Mouse (Mus musculus) stomach, embryonic 15.5 days (tissue): ENCODE results near the gene Tiparp. TPM values are rescaled to one million over a fixed set of nuclear protein-coding genes. Genes with fewer than 3 reads are reported as not detected.

Source experiments
- ATAC-seq: fragments of 200-750 bp; cut with Nextera tagmentation; 2 replicates; pipeline ENCODE4 v1.8.0; 2017; ENCODE audit warnings: low read depth, moderate number of reproducible peaks, moderate TSS enrichment; ENCODE audit not compliant: insufficient read depth, low FRiP score
- H3K27ac ChIP-seq: fragments of 300-500 bp; sonication (generic); 2 replicates; pipeline ENCODE4 v1.5.1; 2015; ENCODE audit warnings: mild to moderate bottlenecking, inconsistent platforms
- H3K27me3 ChIP-seq: fragments of 300-500 bp; sonication (generic); replicated peaks from 2 replicates; pipeline ENCODE4 v1.6.1; 2015; ENCODE audit warnings: inconsistent platforms
- H3K36me3 ChIP-seq: fragments of 300-500 bp; sonication (generic); 2 replicates; pipeline ENCODE4 v1.6.1; 2015; ENCODE audit warnings: inconsistent platforms
- H3K4me1 ChIP-seq: fragments of 300-500 bp; sonication (generic); 2 replicates; pipeline ENCODE4 v1.6.1; 2015; ENCODE audit warnings: inconsistent platforms
- H3K4me2 ChIP-seq: fragments of 300-500 bp; sonication (generic); 2 replicates; pipeline ENCODE4 v1.6.1; 2015; ENCODE audit warnings: mild to moderate bottlenecking, inconsistent platforms
- H3K4me3 ChIP-seq: fragments of 300-500 bp; sonication (generic); replicated peaks from 2 replicates; pipeline ENCODE4 v1.5.1; 2015; ENCODE audit warnings: inconsistent platforms
- H3K9ac ChIP-seq: fragments of 300-500 bp; sonication (generic); 2 replicates; pipeline ENCODE4 v1.6.1; 2015; ENCODE audit warnings: inconsistent platforms
- H3K9me3 ChIP-seq: fragments of 300-500 bp; sonication (generic); 2 replicates; pipeline ENCODE4 v1.6.1; 2016; ENCODE audit warnings: inconsistent platforms
- WGBS: fragments of 180-500 bp; shearing (Covaris S2); methylation state at CpG from one replicate; pipeline ENCODE4 v1.1.7; 2015; 5-methylcytosine and 5-hydroxymethylcytosine counted together
- polyA plus RNA-seq: library from polyadenylated mRNA; unstranded; fragments of >200 nt; fragmentation: Nextera tagmentation; extraction: Ambion mirVana; gene quantifications from 2 replicates; pipeline ENCODE4 v1.2.1, GENCODE M21; 2015

Tiparp gene
- 35.5 and 38.8 TPM in 2 replicates for polyA plus RNA-seq

DNA sequence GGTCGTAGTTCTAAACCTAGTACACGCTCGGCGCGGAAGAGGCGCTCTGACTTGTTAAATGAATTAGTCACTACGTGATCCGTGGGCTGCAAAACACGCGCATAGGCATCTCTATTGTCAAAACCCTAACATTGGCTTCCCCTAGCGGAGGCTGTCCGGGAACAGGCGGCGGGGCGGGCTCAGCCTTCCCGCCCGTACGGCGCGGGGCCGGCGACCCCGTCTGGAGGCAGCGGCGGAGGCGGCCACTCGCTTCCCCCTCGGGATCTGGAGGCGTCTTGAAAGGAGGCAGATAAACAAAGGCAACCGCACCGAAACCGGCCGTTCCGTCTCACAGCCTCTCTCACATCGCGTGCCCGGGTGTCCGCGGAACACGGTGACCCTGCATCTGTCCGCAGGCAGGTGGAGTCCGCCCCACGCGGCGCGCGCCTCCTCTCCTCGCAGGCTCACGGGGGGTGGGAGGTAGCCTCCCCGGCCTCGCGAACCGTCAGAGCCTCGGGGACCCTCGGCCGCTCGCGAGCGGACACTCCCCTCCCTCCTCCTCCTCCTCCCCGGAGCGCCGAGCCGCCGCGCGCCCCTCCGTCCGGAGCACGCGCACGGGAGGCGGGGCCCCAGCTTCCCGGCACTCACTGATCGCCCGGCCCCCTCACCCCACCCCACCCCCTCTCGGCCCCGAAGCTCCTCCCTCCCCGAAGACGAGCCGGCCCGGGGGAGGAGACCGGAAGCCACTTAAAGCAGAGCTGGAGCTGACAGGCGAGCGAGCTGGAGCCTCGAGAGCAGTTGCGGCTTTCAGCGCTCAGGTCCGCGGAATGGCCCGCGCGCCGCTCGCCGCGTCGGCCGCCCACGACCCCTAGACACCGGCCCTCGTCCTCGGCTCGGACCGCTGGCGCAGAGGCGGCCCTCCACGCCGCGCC is at the start of gene Tiparp:
Gene Tiparp (plus strand): TSS at position 720 of the 911 bp plus-strand sequence.
- peak within 1 kb of the TSS; percentile 94 for H3K4me3 ChIP-seq
- H3K4me2 ChIP-seq, result peak within 1 kb of the TSS; percentile 70
- WGBS, result under 1% methylated on average over 101 of the region's 109 CpGs
- no peaks in the 10 kb centered on the region for H3K27me3 ChIP-seq
- peak; percentile 93 for ATAC-seq
- H3K9me3 ChIP-seq, result no peaks in the 10 kb centered on the region
- H3K9ac ChIP-seq, result peak within 1 kb of the TSS; percentile 84
- no peaks in the 10 kb centered on the region for H3K36me3 ChIP-seq
- no peaks in the 10 kb centered on the region for H3K4me1 ChIP-seq
- peak within 1 kb of the TSS; percentile 98 for H3K27ac ChIP-seq

DNA sequence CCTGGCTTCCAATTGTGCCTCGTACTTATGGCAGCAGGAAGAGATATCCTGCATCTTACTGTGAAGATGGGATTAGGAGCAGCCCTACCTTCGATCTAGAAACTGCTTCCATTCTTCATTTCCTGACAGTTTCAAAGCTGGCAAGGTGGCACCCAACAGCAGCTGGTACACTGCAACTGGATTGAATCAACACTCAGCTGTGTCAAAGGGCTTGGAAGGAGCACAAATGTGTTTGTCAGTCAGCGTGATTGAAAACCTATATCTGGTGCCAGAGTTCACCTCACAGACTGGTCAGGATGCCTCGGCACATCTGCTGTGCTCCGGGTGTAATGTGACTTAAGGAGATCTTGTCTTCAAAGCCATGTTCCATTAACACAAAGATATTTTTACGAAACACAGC is 47.5 kb upstream of the Tiparp start:
- no peaks in the 10 kb centered on the region for H3K36me3 ChIP-seq
- H3K9ac ChIP-seq, result no peak overlapping the region
- no peak overlapping the region for H3K4me2 ChIP-seq
- no peaks in the 10 kb centered on the region for H3K9me3 ChIP-seq
- no peak overlapping the region for H3K4me3 ChIP-seq
- H3K4me1 ChIP-seq, result no peaks in the 10 kb centered on the region
- no peak overlapping the region for H3K27ac ChIP-seq
- no peaks in the 10 kb centered on the region for H3K27me3 ChIP-seq
- 54% methylated on average over 6 of the region's 6 CpGs for WGBS
- no peak for ATAC-seq

DNA sequence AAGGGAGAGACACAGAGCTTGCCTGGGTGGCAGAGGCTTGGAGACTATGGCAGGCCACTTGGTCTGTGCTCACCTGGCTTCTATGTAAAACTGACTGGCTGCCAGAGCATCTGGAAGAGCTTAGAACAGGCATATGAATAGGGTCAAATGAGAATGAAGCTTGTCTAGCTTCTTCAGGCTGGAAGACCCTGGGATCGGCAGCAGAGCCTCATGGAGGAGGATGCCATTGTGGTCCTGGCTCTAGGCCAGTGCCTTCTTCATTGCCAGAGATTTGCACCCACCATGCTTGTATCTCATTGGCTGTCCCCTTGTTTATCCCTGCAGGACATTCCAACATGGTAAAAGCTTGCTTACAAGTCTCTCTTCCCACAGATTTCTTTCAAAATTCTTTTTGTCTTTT is 45.9 kb upstream of the Tiparp start:
- Histone ChIP-seq H3K9ac (no peak overlapping the region), H3K4me3 (no peak overlapping the region), H3K27me3 (no peaks in the 10 kb centered on the region), H3K27ac (no peak overlapping the region; the same call in 1 of the 2 replicates), H3K4me1 (no peaks in the 10 kb centered on the region), H3K9me3 (no peaks in the 10 kb centered on the region), H3K36me3 (no peaks in the 10 kb centered on the region), H3K4me2 (no peak overlapping the region)
- no peak for ATAC-seq
- WGBS, result 26% methylated on average over 1 of the region's 1 CpGs

DNA sequence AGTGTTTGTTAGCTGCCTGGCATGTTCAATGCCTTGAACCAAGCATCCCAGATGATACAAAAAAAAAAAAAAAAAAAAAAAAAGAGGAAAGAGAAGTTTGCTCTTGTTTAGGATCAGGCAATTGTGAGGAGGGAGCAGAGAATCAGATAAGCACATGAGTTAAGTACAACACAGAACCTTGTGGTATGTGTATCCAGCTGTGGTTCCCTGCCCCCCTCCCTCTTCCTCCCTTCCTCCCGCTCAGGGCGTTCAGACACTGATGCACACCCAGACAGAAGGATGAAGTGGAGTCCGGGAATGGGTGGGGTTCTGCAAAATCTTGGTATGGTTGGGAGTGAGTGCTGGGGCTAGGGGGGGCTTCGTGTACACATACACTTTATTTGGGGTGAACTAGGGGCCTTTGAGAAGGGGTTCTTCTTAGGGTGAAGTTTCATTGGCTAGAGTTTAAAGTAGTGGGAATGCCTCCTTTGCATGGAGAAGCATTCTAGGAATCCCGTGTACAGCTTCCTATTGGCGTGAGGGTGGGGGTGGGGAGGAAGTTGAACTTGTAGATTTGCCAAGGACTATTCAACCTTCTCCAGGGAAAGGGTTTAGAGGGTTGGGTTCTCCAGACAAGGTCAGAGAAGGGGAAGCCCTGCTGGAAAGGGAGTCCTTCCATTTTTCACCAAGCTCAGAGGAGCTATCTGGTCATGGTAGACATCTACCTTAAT is 45.4 kb upstream of the Tiparp start:
- Histone ChIP-seq H3K4me3 (no peak overlapping the region), H3K4me1 (no peaks in the 10 kb centered on the region), H3K4me2 (no peak overlapping the region), H3K27ac (no peak overlapping the region; the same call in 1 of the 2 replicates), H3K9me3 (no peaks in the 10 kb centered on the region), H3K27me3 (no peaks in the 10 kb centered on the region), H3K9ac (no peak overlapping the region), H3K36me3 (no peaks in the 10 kb centered on the region)
- 35% methylated on average over 6 of the region's 6 CpGs for WGBS
- ATAC-seq, result peak; percentile 35; the same call in 1 of the 2 replicates

DNA sequence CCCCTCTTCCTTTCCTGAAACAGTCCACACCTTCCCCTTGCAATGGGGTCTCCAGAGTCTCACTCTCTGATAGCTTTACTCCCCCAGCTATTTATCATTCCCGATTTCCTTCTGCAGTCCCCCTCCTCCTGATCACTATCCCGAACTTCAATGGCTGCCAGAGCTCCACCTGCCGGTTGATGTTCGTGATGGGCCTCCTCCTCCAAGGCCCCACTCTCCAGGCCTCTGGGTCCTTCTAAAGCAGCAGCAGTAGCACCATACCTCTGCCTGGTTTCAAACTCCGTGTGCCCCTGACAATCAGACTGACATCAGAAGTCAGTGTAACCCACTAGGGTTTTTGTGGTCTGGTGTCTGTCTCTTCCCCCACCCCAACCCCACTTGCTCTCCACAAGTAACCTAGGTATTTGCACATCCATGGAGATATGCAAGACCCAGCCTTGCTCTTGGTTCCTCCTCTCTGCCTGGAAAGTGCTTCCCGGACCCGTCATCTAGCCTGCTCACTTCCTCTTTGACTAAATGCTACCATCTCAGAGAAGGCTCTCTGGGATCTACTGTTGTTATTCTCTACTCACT is 44.0 kb upstream of the Tiparp start:
- WGBS, result 58% methylated on average over 7 of the region's 7 CpGs
- no peak overlapping the region for H3K4me2 ChIP-seq
- no peaks in the 10 kb centered on the region for H3K4me1 ChIP-seq
- no peak for ATAC-seq
- H3K27ac ChIP-seq, result no peak overlapping the region
- no peaks in the 10 kb centered on the region for H3K9me3 ChIP-seq
- H3K36me3 ChIP-seq, result no peaks in the 10 kb centered on the region
- H3K27me3 ChIP-seq, result no peaks in the 10 kb centered on the region
- H3K9ac ChIP-seq, result no peak overlapping the region
- H3K4me3 ChIP-seq, result no peak overlapping the region

DNA sequence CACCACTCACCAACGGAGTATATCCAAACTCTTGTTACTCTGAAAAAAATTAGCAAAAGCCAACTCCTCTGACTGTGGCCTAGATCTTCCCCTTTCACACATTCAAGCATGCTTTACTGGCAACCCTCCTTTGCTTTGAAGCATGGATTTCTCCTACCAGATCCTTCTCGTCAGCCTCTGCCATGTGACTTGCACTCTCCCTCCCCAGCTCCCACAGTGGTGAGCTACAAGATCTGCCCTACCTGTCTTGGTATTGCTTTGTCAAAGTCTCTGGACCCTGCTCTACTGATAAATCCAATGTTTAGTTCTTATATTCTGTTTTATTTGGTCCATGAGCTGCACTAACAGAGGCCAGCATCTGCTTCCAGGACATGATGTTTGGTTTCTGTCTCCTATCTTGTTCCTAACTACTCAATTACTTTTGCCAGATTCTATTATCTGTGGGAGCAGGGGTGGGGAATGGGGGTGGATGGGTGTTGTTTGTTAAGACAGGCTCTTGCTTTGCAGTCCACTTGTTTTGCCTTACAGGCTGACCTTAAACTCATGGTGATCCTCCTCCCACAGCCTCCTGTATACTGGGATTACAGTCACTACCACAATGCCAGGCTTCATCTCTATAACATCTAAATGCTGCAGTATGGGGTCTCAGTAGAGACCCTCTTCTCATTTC is 40.7 kb upstream of the Tiparp start:
- no peak for ATAC-seq
- Histone ChIP-seq H3K36me3 (no peaks in the 10 kb centered on the region), H3K27me3 (no peaks in the 10 kb centered on the region), H3K4me3 (no peak overlapping the region), H3K27ac (no peak overlapping the region), H3K4me1 (no peaks in the 10 kb centered on the region), H3K9ac (no peak overlapping the region), H3K4me2 (no peak overlapping the region), H3K9me3 (no peaks in the 10 kb centered on the region)
- 67% methylated on average over 2 of the region's 2 CpGs for WGBS

DNA sequence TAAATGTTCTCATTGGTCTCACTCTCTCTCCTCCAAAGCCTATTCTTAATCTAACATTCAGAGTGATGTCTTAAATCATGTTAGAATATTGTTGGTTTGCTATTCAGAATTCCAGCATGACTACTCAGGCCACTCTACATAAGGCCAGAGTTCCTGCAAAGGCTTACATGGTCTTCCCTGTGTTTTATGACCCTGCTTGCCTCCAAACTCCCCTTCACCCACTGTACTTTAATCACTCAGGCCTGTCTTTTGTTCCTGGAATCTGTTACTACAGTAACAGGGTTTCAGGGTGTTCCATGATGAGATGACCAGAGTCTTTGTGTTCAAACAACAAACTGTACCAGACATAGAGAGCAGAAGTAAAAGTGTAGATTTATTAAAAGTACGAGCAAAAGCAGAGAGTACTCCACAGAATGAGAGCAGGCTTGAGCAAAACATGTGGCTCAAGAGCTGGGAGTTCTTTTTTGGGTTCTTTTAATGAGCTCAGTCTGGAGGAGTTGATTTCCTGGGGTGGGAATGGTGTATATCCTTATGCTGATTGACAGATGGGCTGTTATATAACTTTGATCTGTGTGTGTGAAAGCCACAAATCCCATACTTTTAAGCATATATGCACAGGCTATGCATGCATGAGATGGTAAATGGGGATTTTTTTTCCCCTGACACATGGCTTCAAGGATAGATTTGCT is 39.5 kb upstream of the Tiparp start:
- no peak overlapping the region for H3K27ac ChIP-seq
- 74% methylated on average over 1 of the region's 1 CpGs for WGBS
- no peaks in the 10 kb centered on the region for H3K36me3 ChIP-seq
- H3K9ac ChIP-seq, result no peak overlapping the region
- H3K4me3 ChIP-seq, result no peak overlapping the region
- no peak overlapping the region for H3K4me2 ChIP-seq
- H3K27me3 ChIP-seq, result no peaks in the 10 kb centered on the region
- ATAC-seq, result no peak
- no peaks in the 10 kb centered on the region for H3K9me3 ChIP-seq
- H3K4me1 ChIP-seq, result no peaks in the 10 kb centered on the region

DNA sequence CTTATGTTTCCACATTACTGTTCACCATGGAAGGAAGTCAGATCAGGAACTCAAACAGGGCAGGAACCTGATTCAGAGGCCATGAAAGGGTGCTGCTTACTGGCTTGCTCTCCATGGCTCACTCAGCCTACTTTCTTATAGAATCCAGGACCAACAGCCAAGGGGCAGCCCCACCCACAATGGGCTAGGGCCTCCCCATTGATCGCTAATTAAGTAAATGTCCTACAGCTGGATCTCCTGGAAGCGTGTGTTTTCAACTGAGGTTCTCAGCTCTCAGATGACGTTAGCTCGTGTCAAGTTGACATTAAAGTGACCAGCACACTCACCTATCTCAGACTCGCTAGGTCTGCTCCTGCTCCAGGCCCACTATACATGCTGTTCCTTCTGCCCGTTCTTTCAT is 38.6 kb upstream of the Tiparp start:
- no peak for ATAC-seq
- WGBS, result 81% methylated on average over 6 of the region's 6 CpGs
- Histone ChIP-seq H3K4me3 (no peak overlapping the region), H3K4me1 (peaks cover 5% of the 10 kb centered on the region; the same call in 1 of the 2 replicates), H3K36me3 (no peaks in the 10 kb centered on the region), H3K27ac (no peak overlapping the region), H3K4me2 (no peak overlapping the region), H3K9ac (no peak overlapping the region), H3K27me3 (no peaks in the 10 kb centered on the region), H3K9me3 (no peaks in the 10 kb centered on the region)

DNA sequence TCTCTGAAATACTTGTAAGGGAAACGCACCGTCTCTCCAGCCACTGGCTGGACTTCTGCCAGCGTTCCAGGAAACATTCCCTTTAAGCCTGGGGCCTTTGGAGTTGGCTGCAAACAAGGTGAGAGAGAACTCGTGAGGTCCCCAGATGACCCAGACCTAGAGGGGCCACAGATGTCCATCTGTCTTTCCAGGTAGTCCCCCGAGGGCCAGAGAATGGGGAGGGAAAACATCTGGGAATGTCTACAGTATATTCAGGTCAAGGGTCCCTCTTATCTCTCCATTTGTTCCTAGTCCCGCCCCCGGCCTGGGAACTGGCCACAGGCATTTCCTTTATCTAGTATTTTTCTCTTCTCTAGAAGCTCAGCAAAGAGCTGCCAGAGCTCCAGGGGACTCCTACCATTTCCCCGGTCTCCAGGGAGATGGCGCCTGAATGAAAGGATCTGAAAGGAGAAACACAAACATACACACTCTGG is 33.9 kb upstream of the Tiparp start:
- no peak overlapping the region for H3K9ac ChIP-seq
- H3K4me2 ChIP-seq, result peak overlapping the region; percentile 32
- H3K36me3 ChIP-seq, result no peaks in the 10 kb centered on the region
- H3K9me3 ChIP-seq, result no peaks in the 10 kb centered on the region
- H3K4me1 ChIP-seq, result peaks cover 5% of the 10 kb centered on the region; the same call in 1 of the 2 replicates
- H3K27me3 ChIP-seq, result no peaks in the 10 kb centered on the region
- 19% methylated on average over 9 of the region's 9 CpGs for WGBS
- no peak overlapping the region for H3K27ac ChIP-seq
- no peak for ATAC-seq
- H3K4me3 ChIP-seq, result no peak overlapping the region

DNA sequence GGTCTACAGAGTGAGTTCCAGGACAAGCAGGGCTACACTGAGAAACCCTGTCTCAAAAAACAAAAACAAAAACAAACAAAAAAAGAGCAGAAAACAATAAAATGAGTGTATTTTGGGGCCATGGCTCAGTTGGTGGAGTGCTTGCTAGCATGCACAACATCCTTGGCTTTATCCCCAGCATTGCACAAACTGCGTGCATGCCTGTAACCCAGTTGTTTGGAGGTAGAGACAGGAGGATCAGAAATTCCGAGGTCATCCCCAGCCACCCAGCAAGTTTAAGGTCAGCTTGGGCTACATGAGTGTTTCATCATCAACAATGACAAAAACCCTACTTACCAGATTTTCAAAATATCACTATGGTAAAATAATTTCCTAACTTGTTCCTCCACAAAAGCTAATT is 20.4 kb upstream of the Tiparp start:
- Histone ChIP-seq H3K27ac (no peak overlapping the region), H3K9ac (no peak overlapping the region), H3K4me1 (no peaks in the 10 kb centered on the region), H3K36me3 (no peaks in the 10 kb centered on the region), H3K27me3 (no peaks in the 10 kb centered on the region), H3K4me3 (no peak overlapping the region), H3K4me2 (no peak overlapping the region), H3K9me3 (no peaks in the 10 kb centered on the region)
- WGBS, result 83% methylated on average over 2 of the region's 2 CpGs
- no peak for ATAC-seq

DNA sequence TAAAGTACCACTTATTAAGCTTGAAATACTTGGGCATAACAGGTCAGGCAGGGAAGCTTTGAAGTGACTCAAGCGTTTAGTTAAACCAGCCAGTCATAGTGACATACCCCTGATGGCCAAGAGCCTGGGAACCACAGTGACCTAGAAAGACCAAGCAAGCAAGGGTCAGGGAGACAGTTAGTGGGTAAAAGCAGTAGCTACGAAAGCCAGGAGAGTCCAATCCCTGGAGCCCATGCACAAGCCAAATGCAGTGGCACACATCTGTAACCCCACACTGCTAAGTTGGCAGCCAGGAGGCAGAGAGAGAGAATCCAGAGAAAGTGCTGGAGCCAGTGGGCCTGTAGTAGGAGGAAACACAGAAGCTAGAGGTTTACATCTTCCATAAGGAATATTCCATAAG is 17.6 kb upstream of the Tiparp start:
- Histone ChIP-seq H3K27ac (no peak overlapping the region), H3K27me3 (no peaks in the 10 kb centered on the region), H3K36me3 (no peaks in the 10 kb centered on the region), H3K4me2 (no peak overlapping the region), H3K4me1 (no peaks in the 10 kb centered on the region), H3K9me3 (no peaks in the 10 kb centered on the region), H3K4me3 (no peak overlapping the region), H3K9ac (no peak overlapping the region)
- no peak for ATAC-seq
- 62% methylated on average over 2 of the region's 2 CpGs for whole genome bisulfite sequencing
